Mouse (Mus musculus) limb, embryonic 10.5 days (tissue): ENCODE measurements at regions not wholly inside any gene's neighbourhood (a gene's known extent, or its start where the extent isn't known, plus 50 kb on each side); places are given as distances from the start of the nearest gene placed in this dataset.
A peak's percentile ranks its signal among the peaks of the same experiment; 100 is the strongest.

Source experiments
- DNase-seq: peaks from one replicate; pipeline ENCODE4 v3.0.0-alpha.2; 2017; ENCODE audit warnings: low spot score
- H3K27ac ChIP-seq: fragments of 300-500 bp; sonication (generic); 2 replicates; pipeline ENCODE4 v1.5.1; 2016; ENCODE audit warnings: mild to moderate bottlenecking
- H3K27me3 ChIP-seq: fragments of 300-500 bp; sonication (generic); 2 replicates; pipeline ENCODE4 v1.6.1; 2016; ENCODE audit warnings: low read depth, mild to moderate bottlenecking; ENCODE audit not compliant: poor library complexity, severe bottlenecking
- H3K36me3 ChIP-seq: fragments of 300-500 bp; sonication (generic); 2 replicates; pipeline ENCODE4 v1.6.1; 2016; ENCODE audit warnings: mild to moderate bottlenecking, moderate library complexity
- H3K4me1 ChIP-seq: fragments of 300-500 bp; sonication (generic); 2 replicates; pipeline ENCODE4 v1.6.1; 2016
- H3K4me3 ChIP-seq: fragments of 300-500 bp; sonication (generic); 2 replicates; pipeline ENCODE4 v1.5.1; 2016; ENCODE audit warnings: mild to moderate bottlenecking, moderate library complexity
- H3K9me3 ChIP-seq: fragments of 300-500 bp; sonication (generic); replicated peaks from 2 replicates; pipeline ENCODE4 v1.6.1; 2016; ENCODE audit warnings: mild to moderate bottlenecking
- WGBS: fragments of 180-500 bp; shearing (Covaris S2); methylation state at CpG from one replicate; pipeline ENCODE4 v1.1.7; 2016; 5-methylcytosine and 5-hydroxymethylcytosine counted together

GRCm38 (mm10) chr2:47750997-47751623 is 1062.8 kb upstream of the Acvr2a start:
- Histone ChIP-seq H3K27me3 (no peaks in the 10 kb centered on the region), H3K36me3 (no peaks in the 10 kb centered on the region), H3K4me1 (no peaks in the 10 kb centered on the region), H3K9me3 (no peaks in the 10 kb centered on the region), H3K4me3 (no peak overlapping the region), H3K27ac (no peak overlapping the region)
- no peak for DNase-seq
- 88% methylated on average over 4 of the region's 4 CpGs for WGBS

GRCm38 (mm10) chr2:47755716-47756115 is 1058.2 kb upstream of the Acvr2a start:
- Histone ChIP-seq H3K36me3 (no peaks in the 10 kb centered on the region), H3K4me1 (no peaks in the 10 kb centered on the region), H3K4me3 (no peak overlapping the region), H3K9me3 (no peaks in the 10 kb centered on the region), H3K27me3 (no peaks in the 10 kb centered on the region), H3K27ac (no peak overlapping the region)
- no peak for DNase-seq

- Histone ChIP-seq H3K4me3 (no peak overlapping the region), H3K27me3 (no peaks in the 10 kb centered on the region), H3K4me1 (no peaks in the 10 kb centered on the region), H3K27ac (no peak overlapping the region), H3K36me3 (no peaks in the 10 kb centered on the region), H3K9me3 (no peaks in the 10 kb centered on the region)
- DNase-seq, result no peak
- 63% methylated on average over 4 of the region's 4 CpGs for WGBS
These were observed 1057.7 kb upstream of the Acvr2a start for GRCm38 (mm10) chr2:47756248-47756647.

GRCm38 (mm10) chr2:47775766-47776165 is 1038.1 kb upstream of the Acvr2a start:
- Histone ChIP-seq H3K27ac (no peak overlapping the region), H3K4me3 (no peak overlapping the region), H3K27me3 (no peaks in the 10 kb centered on the region), H3K9me3 (no peaks in the 10 kb centered on the region), H3K36me3 (no peaks in the 10 kb centered on the region), H3K4me1 (no peaks in the 10 kb centered on the region)
- no peak for DNase-seq
- WGBS, result 70% methylated on average over 1 of the region's 1 CpGs

GRCm38 (mm10) chr2:47776965-47777364 is 1036.9 kb upstream of the Acvr2a start:
- WGBS, result 84% methylated on average over 1 of the region's 1 CpGs
- no peaks in the 10 kb centered on the region for H3K9me3 ChIP-seq
- H3K4me3 ChIP-seq, result no peak overlapping the region
- no peak overlapping the region for H3K27ac ChIP-seq
- H3K36me3 ChIP-seq, result no peaks in the 10 kb centered on the region
- DNase-seq, result no peak
- H3K27me3 ChIP-seq, result no peaks in the 10 kb centered on the region
- H3K4me1 ChIP-seq, result no peaks in the 10 kb centered on the region

GRCm38 (mm10) chr2:47785848-47786247 is 1028.1 kb upstream of the Acvr2a start:
- no peaks in the 10 kb centered on the region for H3K27me3 ChIP-seq
- WGBS, result 11% methylated on average over 3 of the region's 3 CpGs
- peak; percentile 55 for DNase-seq
- no peaks in the 10 kb centered on the region for H3K9me3 ChIP-seq
- no peaks in the 10 kb centered on the region for H3K4me1 ChIP-seq
- H3K27ac ChIP-seq, result no peak overlapping the region
- no peak overlapping the region for H3K4me3 ChIP-seq
- no peaks in the 10 kb centered on the region for H3K36me3 ChIP-seq

GRCm38 (mm10) chr2:47822746-47823271 is 991.1 kb upstream of the Acvr2a start:
- no peaks in the 10 kb centered on the region for H3K9me3 ChIP-seq
- no peaks in the 10 kb centered on the region for H3K27me3 ChIP-seq
- H3K27ac ChIP-seq, result no peak overlapping the region
- no peaks in the 10 kb centered on the region for H3K4me1 ChIP-seq
- H3K36me3 ChIP-seq, result no peaks in the 10 kb centered on the region
- WGBS, result 81% methylated on average over 2 of the region's 2 CpGs
- no peak overlapping the region for H3K4me3 ChIP-seq
- DNase-seq, result no peak

GRCm38 (mm10) chr2:47832493-47832892 is 981.4 kb upstream of the Acvr2a start:
- Histone ChIP-seq H3K36me3 (no peaks in the 10 kb centered on the region), H3K27ac (no peak overlapping the region), H3K4me3 (no peak overlapping the region), H3K27me3 (no peaks in the 10 kb centered on the region), H3K9me3 (no peaks in the 10 kb centered on the region), H3K4me1 (no peaks in the 10 kb centered on the region)
- DNase-seq, result no peak
- 98% methylated on average over 1 of the region's 1 CpGs for WGBS

- Histone ChIP-seq H3K27me3 (no peaks in the 10 kb centered on the region), H3K27ac (no peak overlapping the region), H3K36me3 (no peaks in the 10 kb centered on the region), H3K9me3 (no peaks in the 10 kb centered on the region), H3K4me3 (no peak overlapping the region), H3K4me1 (no peaks in the 10 kb centered on the region)
- WGBS, result 93% methylated on average over 1 of the region's 1 CpGs
- no peak for DNase-seq
These were observed 980.4 kb upstream of the Acvr2a start for GRCm38 (mm10) chr2:47833517-47833916.

GRCm38 (mm10) chr2:47834055-47834799 is 979.7 kb upstream of the Acvr2a start:
- DNase-seq, result no peak
- Histone ChIP-seq H3K4me3 (no peak overlapping the region), H3K4me1 (no peaks in the 10 kb centered on the region), H3K9me3 (no peaks in the 10 kb centered on the region), H3K36me3 (no peaks in the 10 kb centered on the region), H3K27me3 (no peaks in the 10 kb centered on the region), H3K27ac (no peak overlapping the region)
- 81% methylated on average over 5 of the region's 5 CpGs for WGBS

GRCm38 (mm10) chr2:47857229-47857628 is 956.7 kb upstream of the Acvr2a start:
- Histone ChIP-seq H3K9me3 (no peaks in the 10 kb centered on the region), H3K4me1 (no peaks in the 10 kb centered on the region), H3K27me3 (no peaks in the 10 kb centered on the region), H3K4me3 (no peak overlapping the region), H3K27ac (no peak overlapping the region), H3K36me3 (no peaks in the 10 kb centered on the region)
- DNase-seq, result no peak
- 89% methylated on average over 3 of the region's 3 CpGs for WGBS

GRCm38 (mm10) chr2:47862446-47862845 is 951.5 kb upstream of the Acvr2a start:
- Histone ChIP-seq H3K27me3 (no peaks in the 10 kb centered on the region), H3K4me1 (no peaks in the 10 kb centered on the region), H3K27ac (no peak overlapping the region), H3K9me3 (no peaks in the 10 kb centered on the region), H3K36me3 (no peaks in the 10 kb centered on the region), H3K4me3 (no peak overlapping the region)
- DNase-seq, result no peak
- 96% methylated on average over 1 of the region's 1 CpGs for WGBS

- Histone ChIP-seq H3K4me3 (no peak overlapping the region), H3K9me3 (no peaks in the 10 kb centered on the region), H3K27me3 (no peaks in the 10 kb centered on the region), H3K27ac (no peak overlapping the region), H3K36me3 (no peaks in the 10 kb centered on the region), H3K4me1 (no peaks in the 10 kb centered on the region)
- 85% methylated on average over 2 of the region's 2 CpGs for WGBS
- DNase-seq, result no peak
These were observed 935.9 kb upstream of the Acvr2a start for GRCm38 (mm10) chr2:47878002-47878401.
